Mouse (Mus musculus): ENCODE measurements around the gene Rgs6. TPM values are rescaled to one million over a fixed set of nuclear protein-coding genes. Genes with fewer than 3 reads are reported as not detected.

Rgs6 gene
- polyA plus RNA-seq, 1 experiment from 2014 or later, result 0.70 TPM

GRCm38 (mm10) chr12:83099920-83100319 is 511.8 kb downstream of the Rgs6 start:
- H3K27me3 ChIP-seq (ENCODE audit: control insufficient read depth, insufficient read depth, low read length), result no peaks in the 10 kb centered on the region
- H3K4me2 ChIP-seq (ENCODE audit: low read depth, low read length), result no peak overlapping the region
- 84% methylated on average over 2 of the region's 2 CpGs for WGBS
- no peaks in the 10 kb centered on the region for H3K36me3 ChIP-seq (replicated peaks; ENCODE audit: control insufficient read depth, insufficient read depth, low read depth, low read length)
- no peaks in the 10 kb centered on the region for H3K4me1 ChIP-seq (ENCODE audit: control insufficient read depth, insufficient read depth, low read length)
- H3K9ac ChIP-seq (replicated peaks; ENCODE audit: low read length), result no peak overlapping the region
- no peak overlapping the region for H3K4me3 ChIP-seq (ENCODE audit: low read depth, low read length)
- DNase-seq (ENCODE audit: low spot score) (no peak), ATAC-seq (replicated peaks; ENCODE audit: insufficient number of reproducible peaks, low FRiP score, low TSS enrichment, low read depth) (no peak)
- no peaks in the 10 kb centered on the region for H3K9me3 ChIP-seq (replicated peaks; ENCODE audit: control insufficient read depth, low read length)
- H3K27ac ChIP-seq (replicated peaks; ENCODE audit: low read depth, low read length), result no peak overlapping the region

GRCm38 (mm10) chr12:83100413-83100812 is 512.3 kb downstream of the Rgs6 start:
- WGBS, result 74% methylated on average over 9 of the region's 9 CpGs

GRCm38 (mm10) chr12:83100848-83101247 is 512.8 kb downstream of the Rgs6 start:
- Histone ChIP-seq H3K9ac (replicated peaks; ENCODE audit: low read length) (no peak overlapping the region), H3K36me3 (replicated peaks; ENCODE audit: control insufficient read depth, insufficient read depth, low read depth, low read length) (no peaks in the 10 kb centered on the region), H3K4me1 (ENCODE audit: control insufficient read depth, insufficient read depth, low read length) (no peaks in the 10 kb centered on the region), H3K9me3 (replicated peaks; ENCODE audit: control insufficient read depth, low read length) (no peaks in the 10 kb centered on the region), H3K27me3 (ENCODE audit: control insufficient read depth, insufficient read depth, low read length) (no peaks in the 10 kb centered on the region), H3K4me3 (ENCODE audit: low read depth, low read length) (no peak overlapping the region), H3K27ac (replicated peaks; ENCODE audit: low read depth, low read length) (no peak overlapping the region; the same call in 1 of the 2 replicates), H3K4me2 (ENCODE audit: low read depth, low read length) (no peak overlapping the region)
- WGBS, result 77% methylated on average over 7 of the region's 7 CpGs
- no peak for DNase-seq (ENCODE audit: low spot score)
- no peak for ATAC-seq (replicated peaks; ENCODE audit: insufficient number of reproducible peaks, low FRiP score, low TSS enrichment, low read depth)

More at GRCm38 (mm10) chr12:83100413-83100812, 512.3 kb downstream of the Rgs6 start:
- Histone ChIP-seq H3K27ac (replicated peaks; ENCODE audit: low read depth, low read length) (no peak overlapping the region; the same call in 1 of the 2 replicates), H3K9me3 (replicated peaks; ENCODE audit: control insufficient read depth, low read length) (no peaks in the 10 kb centered on the region), H3K4me2 (ENCODE audit: low read depth, low read length) (no peak overlapping the region), H3K9ac (replicated peaks; ENCODE audit: low read length) (no peak overlapping the region), H3K36me3 (replicated peaks; ENCODE audit: control insufficient read depth, insufficient read depth, low read depth, low read length) (no peaks in the 10 kb centered on the region), H3K4me1 (ENCODE audit: control insufficient read depth, insufficient read depth, low read length) (no peaks in the 10 kb centered on the region), H3K27me3 (ENCODE audit: control insufficient read depth, insufficient read depth, low read length) (no peaks in the 10 kb centered on the region), H3K4me3 (ENCODE audit: low read depth, low read length) (no peak overlapping the region)
- DNase-seq (ENCODE audit: low spot score), result no peak
- ATAC-seq (replicated peaks; ENCODE audit: insufficient number of reproducible peaks, low FRiP score, low TSS enrichment, low read depth), result no peak

- Histone ChIP-seq H3K9ac (replicated peaks; ENCODE audit: low read length) (no peak overlapping the region), H3K4me2 (ENCODE audit: low read depth, low read length) (no peak overlapping the region), H3K4me1 (ENCODE audit: control insufficient read depth, insufficient read depth, low read length) (no peaks in the 10 kb centered on the region), H3K27me3 (ENCODE audit: control insufficient read depth, insufficient read depth, low read length) (no peaks in the 10 kb centered on the region), H3K27ac (replicated peaks; ENCODE audit: low read depth, low read length) (no peak overlapping the region), H3K9me3 (replicated peaks; ENCODE audit: control insufficient read depth, low read length) (no peaks in the 10 kb centered on the region), H3K4me3 (ENCODE audit: low read depth, low read length) (no peak overlapping the region), H3K36me3 (replicated peaks; ENCODE audit: control insufficient read depth, insufficient read depth, low read depth, low read length) (no peaks in the 10 kb centered on the region)
- DNase-seq (ENCODE audit: low spot score), result peak; percentile 43
- WGBS, result 51% methylated on average over 9 of the region's 9 CpGs
- ATAC-seq (replicated peaks; ENCODE audit: insufficient number of reproducible peaks, low FRiP score, low TSS enrichment, low read depth), result no peak
Observed at GRCm38 (mm10) chr12:83105514-83106119, 517.5 kb downstream of the Rgs6 start.

- Histone ChIP-seq H3K27ac (replicated peaks; ENCODE audit: low read depth, low read length) (no peak overlapping the region), H3K4me2 (ENCODE audit: low read depth, low read length) (no peak overlapping the region), H3K9me3 (replicated peaks; ENCODE audit: control insufficient read depth, low read length) (no peaks in the 10 kb centered on the region), H3K27me3 (ENCODE audit: control insufficient read depth, insufficient read depth, low read length) (no peaks in the 10 kb centered on the region), H3K4me1 (ENCODE audit: control insufficient read depth, insufficient read depth, low read length) (no peaks in the 10 kb centered on the region), H3K36me3 (replicated peaks; ENCODE audit: control insufficient read depth, insufficient read depth, low read depth, low read length) (no peaks in the 10 kb centered on the region), H3K4me3 (ENCODE audit: low read depth, low read length) (no peak overlapping the region), H3K9ac (replicated peaks; ENCODE audit: low read length) (no peak overlapping the region)
- WGBS, result 85% methylated on average over 5 of the region's 5 CpGs
- ATAC-seq (replicated peaks; ENCODE audit: insufficient number of reproducible peaks, low FRiP score, low TSS enrichment, low read depth) (no peak), DNase-seq (ENCODE audit: low spot score) (no peak)
Observed at GRCm38 (mm10) chr12:83106120-83106517, 518.0 kb downstream of the Rgs6 start.

- Histone ChIP-seq H3K27ac (replicated peaks; ENCODE audit: low read depth, low read length) (no peak overlapping the region), H3K9me3 (replicated peaks; ENCODE audit: control insufficient read depth, low read length) (no peaks in the 10 kb centered on the region), H3K36me3 (replicated peaks; ENCODE audit: control insufficient read depth, insufficient read depth, low read depth, low read length) (no peaks in the 10 kb centered on the region), H3K9ac (replicated peaks; ENCODE audit: low read length) (no peak overlapping the region), H3K27me3 (ENCODE audit: control insufficient read depth, insufficient read depth, low read length) (no peaks in the 10 kb centered on the region), H3K4me1 (ENCODE audit: control insufficient read depth, insufficient read depth, low read length) (no peaks in the 10 kb centered on the region), H3K4me2 (ENCODE audit: low read depth, low read length) (no peak overlapping the region), H3K4me3 (ENCODE audit: low read depth, low read length) (no peak overlapping the region)
- no peak for DNase-seq (ENCODE audit: low spot score)
- no peak for ATAC-seq (replicated peaks; ENCODE audit: insufficient number of reproducible peaks, low FRiP score, low TSS enrichment, low read depth)
- WGBS, result 88% methylated on average over 4 of the region's 4 CpGs
Observed at GRCm38 (mm10) chr12:83109486-83109885, 521.4 kb downstream of the Rgs6 start.

GRCm38 (mm10) chr12:83109891-83110630 is 522.0 kb downstream of the Rgs6 start:
- Histone ChIP-seq H3K4me1 (ENCODE audit: control insufficient read depth, insufficient read depth, low read length) (no peaks in the 10 kb centered on the region), H3K27me3 (ENCODE audit: control insufficient read depth, insufficient read depth, low read length) (no peaks in the 10 kb centered on the region), H3K9me3 (replicated peaks; ENCODE audit: control insufficient read depth, low read length) (no peaks in the 10 kb centered on the region), H3K4me2 (ENCODE audit: low read depth, low read length) (no peak overlapping the region), H3K36me3 (replicated peaks; ENCODE audit: control insufficient read depth, insufficient read depth, low read depth, low read length) (no peaks in the 10 kb centered on the region), H3K9ac (replicated peaks; ENCODE audit: low read length) (no peak overlapping the region), H3K4me3 (ENCODE audit: low read depth, low read length) (no peak overlapping the region), H3K27ac (replicated peaks; ENCODE audit: low read depth, low read length) (no peak overlapping the region)
- DNase-seq (ENCODE audit: low spot score), result no peak
- 83% methylated on average over 11 of the region's 11 CpGs for WGBS
- ATAC-seq (replicated peaks; ENCODE audit: insufficient number of reproducible peaks, low FRiP score, low TSS enrichment, low read depth), result no peak

- H3K27ac ChIP-seq (replicated peaks; ENCODE audit: low read depth, low read length), result no peak overlapping the region
- ATAC-seq (replicated peaks; ENCODE audit: insufficient number of reproducible peaks, low FRiP score, low TSS enrichment, low read depth), result no peak
Observed at GRCm38 (mm10) chr12:83110711-83111110, 522.6 kb downstream of the Rgs6 start.

More at GRCm38 (mm10) chr12:83110711-83111110, 522.6 kb downstream of the Rgs6 start:
- no peak for DNase-seq (ENCODE audit: low spot score)
- no peaks in the 10 kb centered on the region for H3K4me1 ChIP-seq (ENCODE audit: control insufficient read depth, insufficient read depth, low read length)
- H3K4me3 ChIP-seq (ENCODE audit: low read depth, low read length), result no peak overlapping the region
- H3K9ac ChIP-seq (replicated peaks; ENCODE audit: low read length), result no peak overlapping the region
- 69% methylated on average over 3 of the region's 3 CpGs for WGBS
- H3K9me3 ChIP-seq (replicated peaks; ENCODE audit: control insufficient read depth, low read length), result no peaks in the 10 kb centered on the region
- no peak overlapping the region for H3K4me2 ChIP-seq (ENCODE audit: low read depth, low read length)
- no peaks in the 10 kb centered on the region for H3K36me3 ChIP-seq (replicated peaks; ENCODE audit: control insufficient read depth, insufficient read depth, low read depth, low read length)
- H3K27me3 ChIP-seq (ENCODE audit: control insufficient read depth, insufficient read depth, low read length), result no peaks in the 10 kb centered on the region
